Mouse (Mus musculus) E14TG2a.4 (cell line): ENCODE measurements at regions not wholly inside any gene's neighbourhood (a gene's known extent, or its start where the extent isn't known, plus 50 kb on each side); places are given as distances from the start of the nearest gene placed in this dataset.
"Not testable (repeated sequence)": the region's sequence is repeated elsewhere in the genome, so short reads cannot be mapped to it uniquely, and the experiment has no call there.

Experiments used
- H3K27me3 ChIP-seq: 2 replicates; pipeline ENCODE4 v1.6.1; 2014; ENCODE audit warnings: low read length, control low read depth; ENCODE audit not compliant: insufficient read depth
- H3K36me3 ChIP-seq: 2 replicates; pipeline ENCODE4 v1.6.1; 2014; ENCODE audit warnings: low read length, control low read depth; ENCODE audit not compliant: insufficient read depth
- H3K4me1 ChIP-seq: replicated peaks from 2 replicates; pipeline ENCODE4 v1.6.1; 2014; ENCODE audit warnings: low read depth, low read length, control low read depth
- H3K4me3 ChIP-seq: replicated peaks from 2 replicates; pipeline ENCODE4 v1.5.1; 2014; ENCODE audit warnings: mild to moderate bottlenecking, low read length
- H3K9me3 ChIP-seq: 2 replicates; pipeline ENCODE4 v1.6.1; 2014; ENCODE audit warnings: low read length, control low read depth
- CTCF ChIP-seq: conservative IDR thresholded peaks from 2 replicates; pipeline ENCODE4 v1.5.1; 2014; ENCODE audit warnings: low read length
- NANOG ChIP-seq: IDR thresholded peaks from 2 replicates; pipeline ENCODE4 v1.6.1; 2014; ENCODE audit warnings: borderline replicate concordance, low read length, mixed read lengths
- POU5F1 ChIP-seq: IDR thresholded peaks from 2 replicates; pipeline ENCODE4 v1.6.1; 2014; ENCODE audit warnings: low read length, borderline replicate concordance

DNA sequence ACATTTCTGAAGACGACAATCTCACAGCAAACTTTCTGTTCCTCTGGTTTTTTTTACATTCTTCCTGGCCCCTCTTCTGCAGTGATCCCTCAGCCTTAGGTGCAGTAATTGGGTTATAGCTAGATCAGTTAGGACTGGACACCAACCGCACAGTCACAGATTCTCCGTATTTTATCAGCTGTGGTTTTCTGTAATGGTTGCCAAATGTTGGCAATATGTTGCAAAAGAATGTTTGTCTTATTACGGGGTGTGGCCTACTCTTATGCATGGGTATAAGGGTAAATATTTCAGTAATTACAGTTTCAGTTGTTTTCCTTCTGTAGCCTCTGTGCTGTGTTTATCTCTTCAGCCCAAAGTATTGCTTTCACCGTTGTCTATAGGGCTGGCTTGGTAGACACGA, 133.2 kb upstream of the Tsc22d2 start:
- H3K4me3 ChIP-seq = no peak overlapping the region
- no peak for TF ChIP-seq CTCF
- no peak for TF ChIP-seq NANOG
- TF ChIP-seq POU5F1 = no peak
- no peaks in the 10 kb centered on the region for H3K27me3 ChIP-seq
- H3K9me3 ChIP-seq = peaks cover 13% of the 10 kb centered on the region
- H3K4me1 ChIP-seq = no peaks in the 10 kb centered on the region
- no peaks in the 10 kb centered on the region for H3K36me3 ChIP-seq

DNA sequence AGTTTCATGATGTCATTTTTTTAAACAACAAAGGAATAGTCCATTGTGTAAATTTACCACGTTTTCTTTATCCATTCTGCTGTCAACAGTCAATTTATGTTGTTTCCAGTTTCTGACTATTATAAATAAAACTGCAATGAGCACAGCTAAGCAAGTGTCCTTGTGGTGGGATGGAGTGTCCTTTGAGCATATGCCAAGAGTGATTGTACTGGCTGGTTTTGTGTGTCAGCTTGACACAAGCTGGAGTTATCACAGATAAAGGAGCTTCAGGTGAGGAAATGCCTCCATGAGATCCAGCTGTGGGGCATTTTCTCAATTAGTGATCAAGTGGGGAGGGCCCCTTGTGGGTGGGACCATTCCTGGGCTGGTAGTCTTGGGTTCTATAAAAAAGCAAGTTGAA, 130.1 kb upstream of the Tsc22d2 start:
- H3K4me3 ChIP-seq, H3K36me3 ChIP-seq, H3K4me1 ChIP-seq, H3K27me3 ChIP-seq, H3K9me3 ChIP-seq: not testable (repeated sequence)

- Histone ChIP-seq H3K27me3 (no peaks in the 10 kb centered on the region), H3K4me3 (no peak overlapping the region), H3K4me1 (no peaks in the 10 kb centered on the region), H3K36me3 (no peaks in the 10 kb centered on the region), H3K9me3 (no peaks in the 10 kb centered on the region)
- TF ChIP-seq POU5F1 = no peak
- TF ChIP-seq CTCF = no peak
- no peak for TF ChIP-seq NANOG
Observed at GRCm38 (mm10) chr3:58295810-58296209, 118.7 kb upstream of the Tsc22d2 start.

DNA sequence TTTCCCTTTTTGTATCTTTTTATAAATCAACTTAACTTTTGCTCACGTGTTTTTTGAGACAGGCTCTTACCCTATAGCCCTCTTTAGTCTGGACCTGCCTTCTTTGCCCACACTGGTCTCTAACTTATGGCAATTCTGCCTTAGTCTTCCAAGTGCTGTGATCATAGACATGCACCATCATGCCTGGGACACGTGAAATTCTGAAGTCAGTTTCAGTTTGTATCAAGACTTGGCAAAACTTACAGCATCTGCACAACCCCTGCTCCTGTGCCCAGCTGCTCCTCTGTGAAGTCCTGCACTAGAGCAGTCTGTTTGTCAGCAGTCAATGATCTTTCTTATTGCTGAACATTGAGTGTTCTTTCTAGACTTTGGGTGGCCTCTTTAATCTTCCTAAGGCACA, 114.3 kb upstream of the Tsc22d2 start:
- Histone ChIP-seq H3K4me3 (no peak overlapping the region), H3K4me1 (no peaks in the 10 kb centered on the region), H3K27me3 (no peaks in the 10 kb centered on the region), H3K36me3 (no peaks in the 10 kb centered on the region), H3K9me3 (no peaks in the 10 kb centered on the region)
- TF ChIP-seq NANOG (no peak), POU5F1 (no peak), CTCF (no peak)

- no peak for TF ChIP-seq NANOG
- TF ChIP-seq CTCF = no peak
- no peak for TF ChIP-seq POU5F1
- Histone ChIP-seq H3K9me3 (no peaks in the 10 kb centered on the region), H3K36me3 (no peaks in the 10 kb centered on the region), H3K4me3 (no peak overlapping the region), H3K27me3 (no peaks in the 10 kb centered on the region), H3K4me1 (no peaks in the 10 kb centered on the region)
Observed at GRCm38 (mm10) chr3:58300801-58301485, 113.6 kb upstream of the Tsc22d2 start.

DNA sequence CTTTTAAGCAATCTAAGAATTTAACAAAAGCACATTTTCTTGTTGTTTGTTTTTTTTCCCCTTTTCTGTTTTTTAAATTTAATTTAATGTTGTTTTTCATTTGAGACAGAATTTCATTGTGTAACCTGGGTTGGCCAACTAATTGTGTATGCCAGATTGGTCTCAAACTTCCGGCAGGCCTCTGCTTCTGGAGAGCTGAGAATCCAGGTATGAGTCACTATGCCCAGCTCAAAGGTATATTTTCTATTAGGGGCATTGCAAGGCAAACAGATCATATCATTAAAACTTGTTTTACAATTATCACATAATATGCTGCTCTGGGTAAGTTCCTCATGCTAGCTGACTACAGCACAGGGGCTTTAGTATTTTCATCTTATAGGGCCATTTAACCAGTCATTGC, 112.2 kb upstream of the Tsc22d2 start:
- Histone ChIP-seq H3K27me3 (no peaks in the 10 kb centered on the region), H3K4me1 (no peaks in the 10 kb centered on the region), H3K9me3 (no peaks in the 10 kb centered on the region), H3K36me3 (no peaks in the 10 kb centered on the region), H3K4me3 (no peak overlapping the region)
- TF ChIP-seq CTCF = no peak
- no peak for TF ChIP-seq NANOG
- no peak for TF ChIP-seq POU5F1

- H3K9me3 ChIP-seq = peaks cover 7% of the 10 kb centered on the region; the same call in 1 of the 2 replicates
- no peak overlapping the region for H3K4me3 ChIP-seq
- H3K36me3 ChIP-seq = no peaks in the 10 kb centered on the region
- no peaks in the 10 kb centered on the region for H3K27me3 ChIP-seq
- no peak for TF ChIP-seq NANOG
- no peak for TF ChIP-seq POU5F1
- no peak for TF ChIP-seq CTCF
- H3K4me1 ChIP-seq = no peaks in the 10 kb centered on the region
Observed at GRCm38 (mm10) chr3:58303746-58304145, 110.8 kb upstream of the Tsc22d2 start.

DNA sequence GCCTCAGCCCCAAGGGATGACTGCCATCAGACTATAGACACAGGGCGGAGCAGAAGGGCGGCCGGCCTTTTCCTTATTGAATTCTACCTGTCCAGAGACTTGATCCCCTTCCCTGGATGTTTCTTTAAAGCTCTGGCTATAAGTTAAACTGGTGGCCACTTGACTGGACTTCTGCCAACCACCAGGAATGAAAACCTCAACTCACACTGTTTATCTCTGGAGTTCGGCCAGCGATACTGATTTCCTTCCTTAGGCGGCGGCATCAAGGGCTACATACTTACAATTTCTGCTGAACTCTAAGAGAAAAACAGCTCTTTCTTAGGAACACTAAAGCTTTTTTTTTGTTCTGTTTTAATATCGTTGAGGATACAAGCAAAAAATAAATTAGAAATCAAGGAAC, 104.9 kb upstream of the Tsc22d2 start:
- H3K4me3 ChIP-seq = no peak overlapping the region
- no peak for TF ChIP-seq CTCF
- no peak for TF ChIP-seq POU5F1
- TF ChIP-seq NANOG = no peak
- no peaks in the 10 kb centered on the region for H3K27me3 ChIP-seq
- peaks cover 7% of the 10 kb centered on the region; the same call in 1 of the 2 replicates for H3K9me3 ChIP-seq
- no peaks in the 10 kb centered on the region for H3K36me3 ChIP-seq
- no peaks in the 10 kb centered on the region for H3K4me1 ChIP-seq

GRCm38 (mm10) chr3:58310390-58310789, 104.1 kb upstream of the Tsc22d2 start:
- H3K4me3 ChIP-seq = no peak overlapping the region
- peaks cover 7% of the 10 kb centered on the region; the same call in 1 of the 2 replicates for H3K9me3 ChIP-seq
- no peaks in the 10 kb centered on the region for H3K4me1 ChIP-seq
- TF ChIP-seq CTCF (no peak), NANOG (no peak), POU5F1 (no peak)
- no peaks in the 10 kb centered on the region for H3K27me3 ChIP-seq
- H3K36me3 ChIP-seq = no peaks in the 10 kb centered on the region
